ENCODE assay signal across 8 mouse cellular contexts in genomic region chr8:84936962-84937546, GRCm38 (mm10). TPM values are rescaled to one million over a fixed set of nuclear protein-coding genes. Genes with fewer than 3 reads are reported as not detected.
DNase-seq lines count a peak whose midpoint lies in the region; ATAC-seq and TF ChIP-seq lines count a peak whose summit lies in the region.

Gene Mast1 (minus strand): TSS chr8:84937359.

- H3K9ac ChIP-seq in heart, adult 2 months (ENCODE audit: low read depth, low read length) = no peak within 1 kb of the TSS
- H3K9ac ChIP-seq in forebrain, embryonic 11.5 days (ENCODE audit: low read length) = peak within 1 kb of the TSS; percentile 75
- peak within 1 kb of the TSS; percentile 95 for H3K9ac ChIP-seq in hindbrain, embryonic 14.5 days

- peak; percentile 47; the same call in 1 of the 2 replicates for ATAC-seq in forebrain, embryonic 11.5 days (replicated peaks; ENCODE audit: low FRiP score)
- peak; percentile 76 for ATAC-seq in hindbrain, embryonic 14.5 days (ENCODE audit: low FRiP score)
- peak; percentile 87 for ATAC-seq in megakaryocyte progenitor cell, adult 5-6 weeks (replicated peaks; ENCODE audit: poor library complexity)

- DNase-seq in heart, adult 2 months = peak; percentile 48 to 66
- DNase-seq in heart, adult 8-10 months (ENCODE audit: low spot score) = no peak
- DNase-seq in c-Kit-positive CD71-positive TER-119-positive erythroid progenitor cells, embryonic 14.5 days (ENCODE audit: low spot score) = peak; percentile 53
- peak; percentile 91 for DNase-seq in forebrain, embryonic 11.5 days (ENCODE audit: low spot score)
- peak; percentile 84 for DNase-seq in hindbrain, embryonic 14.5 days (ENCODE audit: low spot score)
- DNase-seq in left cerebral cortex, postnatal 10 days (ENCODE audit: extremely low spot score in 1 of 2, low spot score in 2 of 2) = peak; percentile 56 to 87
- DNase-seq in right cerebral cortex, postnatal 36 days (ENCODE audit: low spot score in 2 of 2) = peak; percentile 57 to 58

- no peak within 1 kb of the TSS for H3K4me3 ChIP-seq in heart, adult 2 months
- peak within 1 kb of the TSS; percentile 63 for H3K4me3 ChIP-seq in forebrain, embryonic 11.5 days (ENCODE audit: low read depth, low read length)
- H3K4me3 ChIP-seq in hindbrain, embryonic 14.5 days (replicated peaks; ENCODE audit: low read length) = peak within 1 kb of the TSS; percentile 81

- H3K27ac ChIP-seq in heart, adult 2 months = no peak within 1 kb of the TSS
- peak within 1 kb of the TSS; percentile 39; the same call in 1 of the 2 replicates for H3K27ac ChIP-seq in forebrain, embryonic 11.5 days (ENCODE audit: low read depth, low read length)
- peak within 1 kb of the TSS; percentile 98 for H3K27ac ChIP-seq in hindbrain, embryonic 14.5 days

- no peaks in the 10 kb centered on the region for H3K79me2 ChIP-seq in heart, adult 2 months (replicated peaks; ENCODE audit: control insufficient read depth, insufficient read depth, low read length)

- peak; percentile 78 for TF ChIP-seq CTCF in heart, adult 2 months (IDR thresholded peaks at IDR 0.05)

- no peaks in the 10 kb centered on the region for H3K9me3 ChIP-seq in forebrain, embryonic 11.5 days (ENCODE audit: control insufficient read depth, low read length)
- no peaks in the 10 kb centered on the region for H3K9me3 ChIP-seq in hindbrain, embryonic 14.5 days (ENCODE audit: control insufficient read depth, low read length)

- no peaks in the 10 kb centered on the region for H3K36me3 ChIP-seq in heart, adult 2 months (ENCODE audit: control insufficient read depth, insufficient read depth, low read length)
- H3K36me3 ChIP-seq in forebrain, embryonic 11.5 days (ENCODE audit: control insufficient read depth, insufficient read depth, low read length) = no peaks in the 10 kb centered on the region
- peaks cover 9% of the 10 kb centered on the region; the same call in 1 of the 2 replicates for H3K36me3 ChIP-seq in hindbrain, embryonic 14.5 days (replicated peaks; ENCODE audit: control insufficient read depth, insufficient read depth)

- TF ChIP-seq POLR2A in heart, adult 2 months (IDR thresholded peaks at IDR 0.05; ENCODE audit: insufficient read depth, low read depth, low read length) = no peak

- H3K4me2 ChIP-seq in forebrain, embryonic 11.5 days (ENCODE audit: low read depth, low read length, severe bottlenecking) = peak within 1 kb of the TSS; percentile 91
- H3K4me2 ChIP-seq in hindbrain, embryonic 14.5 days (replicated peaks) = peak within 1 kb of the TSS; percentile 90

- TF ChIP-seq EP300 in heart, adult 2 months (IDR thresholded peaks at IDR 0.05; ENCODE audit: insufficient read depth, low read depth, low read length) = no peak

- peaks cover 31% of the 10 kb centered on the region for H3K27me3 ChIP-seq in heart, adult 2 months (ENCODE audit: control insufficient read depth, insufficient read depth, low read length)
- peaks cover 18% of the 10 kb centered on the region for H3K27me3 ChIP-seq in forebrain, embryonic 11.5 days (ENCODE audit: control insufficient read depth, insufficient read depth, low read length)
- H3K27me3 ChIP-seq in hindbrain, embryonic 14.5 days (ENCODE audit: control insufficient read depth, insufficient read depth, low read length) = peaks cover 13% of the 10 kb centered on the region

- WGBS in heart, adult 2 months = 2% methylated on average over 48 of the region's 50 CpGs
- under 1% methylated on average over 48 of the region's 50 CpGs for WGBS in forebrain, embryonic 11.5 days
- WGBS in hindbrain, embryonic 14.5 days = under 1% methylated on average over 50 of the region's 50 CpGs

- intact Hi-C loops in heart, adult 2 months (cut with DNase I) = no loop called here
- intact Hi-C loops in left cerebral cortex, postnatal 10 days (cut with DNase I) = no loop called here

- H3K4me1 ChIP-seq in heart, adult 2 months (ENCODE audit: control insufficient read depth, insufficient read depth, low read length) = no peaks in the 10 kb centered on the region
- H3K4me1 ChIP-seq in forebrain, embryonic 11.5 days (replicated peaks; ENCODE audit: control insufficient read depth, insufficient read depth, low read length) = peaks cover 18% of the 10 kb centered on the region
- peaks cover 30% of the 10 kb centered on the region for H3K4me1 ChIP-seq in hindbrain, embryonic 14.5 days (replicated peaks; ENCODE audit: control insufficient read depth, insufficient read depth, low read length)

RNA-seq across cellular contexts. Expression of gene Mast1, which starts in this region (rescaled TPM):
- under 1 TPM; 0.07 to 0.10 TPM for total RNA-seq in heart, adult 2 months (2021)
- 0.16 and 0.18 TPM in 2 replicates for polyA plus RNA-seq in heart, adult 2 months (2012; rRNA removed)
- under 1 TPM; 0.06 to 0.19 (median 0.13) TPM for total RNA-seq in heart, adult 8-10 months (2022)
- polyA plus RNA-seq in forebrain, embryonic 11.5 days (2014; fragmentation: Nextera tagmentation; extraction: Ambion mirVana) = 14.2 and 15.9 TPM in 2 replicates
- polyA plus RNA-seq in hindbrain, embryonic 14.5 days (2014; fragmentation: Nextera tagmentation; extraction: Ambion mirVana) = 69.7 and 76.5 TPM in 2 replicates
- total RNA-seq in left cerebral cortex, postnatal 10 days (2021) = 100 to 1,000 TPM; 183 to 187 TPM
- not detected in 2 replicates for total RNA-seq in megakaryocyte progenitor cell, adult 5-6 weeks (2015)
- 0.03 TPM in 1 of 2 replicates, not detected in the other for total RNA-seq in megakaryocyte progenitor cell, adult 5-6 weeks (2017)

Comparison
In these comparisons a context has a peak if more than half of its experiments do, and no peak if none do; other contexts are left out.
1. RNA of gene Mast1 (total RNA-seq): 183 to 187 TPM in left cerebral cortex, postnatal 10 days; 0.06 to 0.19 TPM in heart, adult 8-10 months, 0.07 to 0.10 TPM in heart, adult 2 months and 0.03 TPM in megakaryocyte progenitor cell, adult 5-6 weeks; every median in the first group is over 100 times any median in the second.
2. RNA of gene Mast1 (polyA plus RNA-seq): 69.7 to 76.5 TPM in hindbrain, embryonic 14.5 days and 14.2 to 15.9 TPM in forebrain, embryonic 11.5 days; 0.16 to 0.18 TPM in heart, adult 2 months; every median in the first group is over 10 times any median in the second.
3. Peak in DNase-seq in heart, adult 2 months; RNA of the gene not detected or under 1 TPM.
4. Peak in ATAC-seq in megakaryocyte progenitor cell, adult 5-6 weeks; RNA of the gene not detected or under 1 TPM.
5. Peak in every context shown above with its lines, with median percentiles within 50 percentile points of each other: ATAC-seq.